Mouse (Mus musculus) testis, adult 2 months (tissue): ENCODE results near the gene Bloc1s5.

Experiments
- CTCF ChIP-seq: fragments of 200-500 bp; IDR thresholded peaks from 2 replicates; pipeline ENCODE4 v1.5.1; 2012; ENCODE audit warnings: low read depth, mild to moderate bottlenecking, inconsistent platforms, low read length, moderate library complexity; ENCODE audit not compliant: control insufficient read depth, insufficient read depth, insufficient replicate concordance
- POLR2A ChIP-seq: fragments of 200-500 bp; IDR thresholded peaks from 2 replicates; pipeline ENCODE4 v1.6.1; 2012; ENCODE audit warnings: low read depth, mild to moderate bottlenecking, inconsistent platforms, low read length, moderate library complexity; ENCODE audit not compliant: control insufficient read depth

DNA sequence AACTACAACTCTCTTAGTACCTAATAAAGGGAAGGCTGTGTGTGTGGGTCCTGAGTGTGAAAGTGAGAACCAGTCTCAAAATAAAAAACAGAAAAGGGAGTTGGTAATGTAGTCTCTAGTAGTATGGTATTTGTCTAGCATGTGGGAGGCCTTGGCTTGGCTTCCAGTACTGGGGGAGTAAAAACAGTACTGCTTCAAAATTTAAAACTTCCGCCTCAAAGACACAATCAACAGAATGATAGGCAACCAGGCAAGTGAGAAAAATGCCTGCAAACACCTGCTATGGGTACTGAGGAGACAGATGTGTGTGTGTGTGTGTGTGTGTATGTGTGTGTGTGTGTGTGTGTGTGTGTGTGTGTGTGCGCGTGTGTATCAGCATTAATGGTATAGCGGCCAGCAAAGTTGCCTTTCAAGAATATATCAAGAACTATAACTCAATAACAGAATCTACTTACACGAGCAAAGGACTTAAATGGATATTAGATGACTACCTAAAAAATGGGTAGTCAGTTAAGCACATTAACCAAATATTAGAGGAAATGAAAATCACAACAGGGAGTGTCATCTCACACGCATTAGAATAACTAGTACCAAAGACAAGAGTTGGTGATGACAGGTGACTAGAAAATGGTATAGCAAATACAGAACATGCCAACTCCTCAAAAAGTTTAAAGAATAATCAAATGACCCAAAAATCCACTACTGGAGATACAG is 1.5 kb downstream of the Bloc1s5 start:
- no peak for TF ChIP-seq POLR2A
- TF ChIP-seq CTCF, result no peak
